Mouse (Mus musculus) limb, embryonic 12.5 days (tissue): ENCODE results near the gene Atp23. TPM values are rescaled to one million over a fixed set of nuclear protein-coding genes. Genes with fewer than 3 reads are reported as not detected.

Experiments used
- ATAC-seq: fragments of 200-750 bp; cut with Nextera tagmentation; 2 replicates; pipeline ENCODE4 v1.8.0; 2017; ENCODE audit warnings: low read depth, moderate TSS enrichment; ENCODE audit not compliant: insufficient number of reproducible peaks, insufficient read depth, low FRiP score, low TSS enrichment
- H3K27ac ChIP-seq: fragments of 300-500 bp; sonication (generic); 2 replicates; pipeline ENCODE4 v1.5.1; 2016; ENCODE audit warnings: mild to moderate bottlenecking, moderate library complexity
- H3K27me3 ChIP-seq: fragments of 300-500 bp; sonication (generic); 2 replicates; pipeline ENCODE4 v1.6.1; 2016; ENCODE audit warnings: mild to moderate bottlenecking, moderate library complexity
- H3K36me3 ChIP-seq: fragments of 300-500 bp; sonication (generic); 2 replicates; pipeline ENCODE4 v1.6.1; 2016; ENCODE audit warnings: mild to moderate bottlenecking, moderate library complexity
- H3K4me1 ChIP-seq: fragments of 300-500 bp; sonication (generic); replicated peaks from 2 replicates; pipeline ENCODE4 v1.6.1; 2016
- H3K4me2 ChIP-seq: fragments of 300-500 bp; sonication (generic); 2 replicates; pipeline ENCODE4 v1.6.1; 2016; ENCODE audit warnings: mild to moderate bottlenecking, moderate library complexity
- H3K4me3 ChIP-seq: fragments of 300-500 bp; sonication (generic); replicated peaks from 2 replicates; pipeline ENCODE4 v1.5.1; 2016; ENCODE audit warnings: mild to moderate bottlenecking
- H3K9ac ChIP-seq: fragments of 300-500 bp; sonication (generic); replicated peaks from 2 replicates; pipeline ENCODE4 v1.6.1; 2016; ENCODE audit warnings: mild to moderate bottlenecking, moderate library complexity
- H3K9me3 ChIP-seq: fragments of 300-500 bp; sonication (generic); 2 replicates; pipeline ENCODE4 v1.6.1; 2016; ENCODE audit warnings: mild to moderate bottlenecking, moderate library complexity
- WGBS: fragments of 180-500 bp; shearing (Covaris S2); methylation state at CpG from one replicate; pipeline ENCODE4 v1.1.7; 2016; 5-methylcytosine and 5-hydroxymethylcytosine counted together
- polyA plus RNA-seq: library from polyadenylated mRNA; unstranded; fragments of >200 nt; fragmentation: Nextera tagmentation; extraction: Ambion mirVana; gene quantifications from 2 replicates; pipeline ENCODE4 v1.2.1, GENCODE M21; 2016

Gene Atp23
- polyA plus RNA-seq, 1 experiment from 2014 or later = 22.9 TPM

DNA sequence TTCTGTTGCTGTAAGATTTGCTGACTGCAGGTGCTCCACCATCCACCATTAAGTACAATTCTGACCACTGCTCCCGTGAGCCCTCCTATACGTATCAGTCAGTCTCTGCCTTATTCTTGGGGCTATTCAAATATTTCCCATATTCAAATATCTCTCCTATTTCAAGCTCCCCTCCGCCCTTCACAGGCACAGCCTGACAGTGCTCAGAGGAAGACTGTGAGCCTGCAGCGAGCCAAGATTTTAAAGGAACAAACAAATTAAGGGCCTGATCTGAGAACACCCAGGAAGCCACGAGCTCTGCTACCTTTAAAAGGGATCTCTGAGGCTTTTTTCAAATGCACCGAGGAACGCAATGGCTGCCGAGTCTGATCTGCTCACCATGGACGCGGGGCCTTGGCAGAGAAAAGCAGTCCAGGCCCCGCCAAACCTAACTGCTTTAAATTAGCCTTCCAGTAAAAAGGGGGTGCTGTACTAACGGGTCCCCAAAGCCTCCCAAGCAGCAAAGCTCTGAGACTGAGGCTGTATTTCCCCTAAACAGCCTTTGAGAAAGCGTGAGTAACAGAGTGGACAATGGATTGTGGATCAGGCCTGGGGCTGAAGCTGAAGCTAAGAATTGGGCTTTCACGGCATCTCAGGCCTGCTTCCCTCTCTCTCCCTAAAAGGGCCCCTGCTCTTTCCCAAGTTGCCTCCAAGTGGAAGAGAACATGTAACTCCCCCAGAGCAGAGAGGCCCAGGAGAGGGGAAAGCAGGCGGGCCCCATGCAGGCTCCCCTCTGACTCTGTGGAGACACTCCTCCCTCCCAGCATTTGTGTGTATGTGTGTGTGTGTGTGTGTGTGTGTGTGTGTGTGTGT is 29.3 kb upstream of the Atp23 start:
- H3K9ac ChIP-seq = peak overlapping the region; percentile 28; the same call in 1 of the 2 replicates
- peaks cover 1% of the 10 kb centered on the region; the same call in 1 of the 2 replicates for H3K27me3 ChIP-seq
- no peaks in the 10 kb centered on the region for H3K9me3 ChIP-seq
- peaks cover 67% of the 10 kb centered on the region for H3K4me1 ChIP-seq
- H3K4me3 ChIP-seq = no peak overlapping the region
- H3K36me3 ChIP-seq = no peaks in the 10 kb centered on the region
- ATAC-seq = peak; percentile 56; the same call in 1 of the 2 replicates
- peak overlapping the region; percentile 41 for H3K4me2 ChIP-seq
- 34% methylated on average over 15 of the region's 15 CpGs for WGBS
- H3K27ac ChIP-seq = peak overlapping the region; percentile 98

DNA sequence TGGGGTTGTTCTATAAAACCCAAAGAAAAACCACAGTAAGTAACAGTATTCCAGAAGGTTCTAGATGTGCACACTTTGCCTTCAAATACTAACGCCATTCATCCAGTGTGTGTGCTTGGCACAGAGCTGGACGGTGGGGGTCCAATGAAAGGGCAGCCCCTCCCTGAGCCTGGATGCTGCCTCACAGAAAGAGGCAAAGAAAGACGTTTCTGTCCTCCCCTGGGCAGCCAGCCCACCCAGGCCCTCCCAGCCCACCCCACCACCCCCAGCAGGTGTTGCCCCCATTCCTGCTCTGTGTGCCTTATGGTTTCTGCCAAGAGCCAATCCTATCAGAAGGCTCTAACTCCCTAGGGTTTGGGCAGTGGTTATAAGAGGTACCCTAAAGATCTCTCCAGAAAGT is 28.4 kb upstream of the Atp23 start:
- peak overlapping the region; percentile 98 for H3K27ac ChIP-seq
- no peak overlapping the region for H3K9ac ChIP-seq
- ATAC-seq = no peak
- H3K36me3 ChIP-seq = no peaks in the 10 kb centered on the region
- H3K27me3 ChIP-seq = peaks cover 4% of the 10 kb centered on the region; the same call in 1 of the 2 replicates
- WGBS = 53% methylated on average over 3 of the region's 3 CpGs
- H3K9me3 ChIP-seq = no peaks in the 10 kb centered on the region
- H3K4me3 ChIP-seq = no peak overlapping the region
- H3K4me1 ChIP-seq = peaks cover 58% of the 10 kb centered on the region
- H3K4me2 ChIP-seq = peak overlapping the region; percentile 90; the same call in 1 of the 2 replicates

DNA sequence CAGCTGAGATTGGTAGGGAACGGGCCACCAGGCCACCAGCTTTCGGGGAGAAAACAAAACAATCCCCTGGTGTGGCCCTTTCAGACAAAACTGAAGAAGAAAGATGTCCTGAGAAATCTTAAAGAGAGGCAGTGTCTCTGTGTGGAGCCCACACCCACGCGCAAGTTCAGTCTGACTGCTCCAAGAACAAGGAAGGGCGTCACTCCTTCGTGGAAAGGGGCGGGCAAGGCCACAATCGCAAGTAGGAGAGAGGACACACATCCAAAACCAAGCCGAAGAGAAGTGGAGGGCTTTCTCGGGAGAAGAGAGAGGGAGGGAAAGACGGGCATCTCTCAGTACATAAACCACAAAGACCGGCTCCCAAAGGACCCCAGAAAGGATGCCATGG is 27.7 kb upstream of the Atp23 start:
- Histone ChIP-seq H3K9ac (peak overlapping the region; percentile 70), H3K27me3 (peaks cover 4% of the 10 kb centered on the region; the same call in 1 of the 2 replicates), H3K36me3 (no peaks in the 10 kb centered on the region), H3K4me1 (peaks cover 55% of the 10 kb centered on the region), H3K4me3 (peak overlapping the region; percentile 49), H3K4me2 (peak overlapping the region; percentile 90), H3K27ac (peak overlapping the region; percentile 98), H3K9me3 (no peaks in the 10 kb centered on the region)
- no peak for ATAC-seq
- WGBS = 30% methylated on average over 12 of the region's 12 CpGs

DNA sequence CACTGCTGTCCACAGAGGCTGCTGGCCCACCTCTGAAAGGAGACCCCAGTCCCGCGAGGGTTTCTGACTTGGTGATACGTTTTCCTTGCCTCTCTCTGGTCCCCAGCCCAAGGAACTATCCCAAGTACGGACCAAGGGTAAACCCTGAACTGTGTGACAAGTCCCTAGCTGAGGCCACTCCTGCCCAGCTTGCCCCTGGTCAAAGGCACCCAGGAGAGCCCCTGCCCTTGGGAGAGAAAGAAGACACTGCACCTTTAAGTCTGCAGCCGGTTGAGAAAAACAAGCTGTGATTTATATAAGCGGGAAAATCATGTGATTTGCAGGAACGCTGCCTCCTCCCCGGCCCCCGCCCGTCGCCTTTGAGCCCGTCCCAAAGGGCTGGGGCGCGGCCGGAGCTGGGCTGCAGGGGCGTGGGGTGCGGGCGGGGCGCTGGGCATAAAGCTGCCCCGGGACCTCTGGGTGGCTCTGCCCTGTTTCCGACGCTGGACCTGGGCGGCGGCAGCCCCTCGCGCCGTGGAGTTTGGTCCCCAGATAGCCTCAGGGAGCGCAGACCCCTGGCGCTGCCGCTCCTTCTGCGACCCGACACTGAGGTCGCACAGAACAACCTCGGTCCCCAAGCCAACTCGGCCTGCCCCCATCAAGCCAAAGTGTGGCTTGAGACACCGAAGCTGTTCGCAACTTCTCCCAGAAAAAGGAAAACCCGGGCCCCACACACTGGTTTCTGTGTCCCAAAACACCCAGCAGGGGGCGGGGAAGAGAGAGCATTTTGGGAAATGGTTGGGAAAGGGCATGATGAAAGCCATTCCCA is 27.1 kb upstream of the Atp23 start:
- H3K4me3 ChIP-seq = peak overlapping the region; percentile 49
- H3K27me3 ChIP-seq = peaks cover 4% of the 10 kb centered on the region; the same call in 1 of the 2 replicates
- peaks cover 55% of the 10 kb centered on the region for H3K4me1 ChIP-seq
- no peaks in the 10 kb centered on the region for H3K9me3 ChIP-seq
- no peaks in the 10 kb centered on the region for H3K36me3 ChIP-seq
- H3K9ac ChIP-seq = peak overlapping the region; percentile 70
- ATAC-seq = peak; percentile 45; the same call in 1 of the 2 replicates
- under 1% methylated on average over 39 of the region's 39 CpGs for WGBS
- peak overlapping the region; percentile 98 for H3K27ac ChIP-seq
- peak overlapping the region; percentile 90 for H3K4me2 ChIP-seq

DNA sequence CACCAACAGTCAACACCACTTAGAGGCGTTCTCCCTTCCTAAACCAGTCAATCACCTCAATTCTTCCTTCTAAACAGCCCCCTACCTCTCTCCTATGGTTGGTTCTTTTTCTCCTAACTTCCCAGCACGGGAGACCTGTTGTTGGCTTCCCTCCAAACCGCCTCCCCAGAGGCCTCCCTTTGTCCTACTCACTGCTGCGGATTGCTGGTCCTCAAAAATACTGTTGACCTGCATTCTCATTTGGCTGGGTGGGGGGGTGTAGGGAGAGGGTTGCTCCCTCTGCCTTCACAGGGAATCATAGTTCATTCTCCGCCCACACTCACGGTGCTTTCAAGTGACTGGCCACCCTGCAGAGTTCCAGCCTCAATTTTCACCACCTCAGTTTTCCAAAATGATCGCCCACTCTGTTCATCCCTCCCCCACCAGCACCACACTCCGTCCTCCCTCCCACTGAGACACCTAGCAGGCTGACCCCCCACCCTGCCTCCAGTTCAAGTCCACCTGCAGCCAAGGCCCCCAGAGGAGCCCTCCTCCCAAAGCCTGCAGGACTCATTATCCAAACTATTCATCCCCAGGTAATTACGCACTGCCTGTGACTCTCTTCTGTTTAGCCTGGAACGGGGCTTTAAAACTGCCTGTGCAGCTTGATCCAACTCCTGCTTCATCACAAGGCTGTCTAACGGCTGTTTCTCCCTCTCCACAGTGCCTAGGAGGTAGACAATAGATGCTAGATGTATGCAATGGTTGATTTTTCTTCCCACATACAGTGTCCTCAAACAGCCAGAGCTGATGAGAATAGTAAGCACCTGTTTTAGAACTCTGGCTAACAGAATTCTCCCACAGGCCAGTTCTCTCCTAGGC is 26.2 kb upstream of the Atp23 start:
- H3K9me3 ChIP-seq = no peaks in the 10 kb centered on the region
- H3K4me1 ChIP-seq = peaks cover 55% of the 10 kb centered on the region
- peaks cover 4% of the 10 kb centered on the region; the same call in 1 of the 2 replicates for H3K27me3 ChIP-seq
- peak overlapping the region; percentile 90 for H3K4me2 ChIP-seq
- peak overlapping the region; percentile 98 for H3K27ac ChIP-seq
- 16% methylated on average over 11 of the region's 11 CpGs for WGBS
- no peaks in the 10 kb centered on the region for H3K36me3 ChIP-seq
- H3K4me3 ChIP-seq = peak overlapping the region; percentile 49
- no peak for ATAC-seq
- peak overlapping the region; percentile 70 for H3K9ac ChIP-seq

DNA sequence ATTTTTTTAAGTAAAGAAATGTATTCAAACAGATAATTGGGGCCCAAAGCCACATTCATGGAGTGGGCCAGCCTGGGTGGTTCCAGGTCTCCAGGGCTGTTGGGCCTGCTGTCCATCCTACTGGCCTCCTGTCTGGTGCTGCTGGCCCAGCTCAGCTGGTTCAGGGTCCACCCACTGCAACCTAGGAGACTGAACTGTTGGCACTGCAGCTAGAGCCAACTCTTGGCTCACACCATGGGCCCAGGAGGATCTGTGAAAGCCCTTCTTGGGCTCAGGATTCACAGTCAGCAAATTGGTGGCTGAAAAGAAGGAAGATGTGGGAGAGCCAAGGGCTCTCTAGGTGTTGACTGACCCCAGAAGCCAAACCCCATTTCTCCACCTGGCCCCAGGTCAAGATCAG is 24.2 kb upstream of the Atp23 start:
- no peak overlapping the region for H3K4me2 ChIP-seq
- H3K27me3 ChIP-seq = peaks cover 4% of the 10 kb centered on the region; the same call in 1 of the 2 replicates
- H3K4me1 ChIP-seq = peaks cover 38% of the 10 kb centered on the region
- H3K4me3 ChIP-seq = no peak overlapping the region
- no peaks in the 10 kb centered on the region for H3K36me3 ChIP-seq
- no peak overlapping the region for H3K27ac ChIP-seq
- no peak for ATAC-seq
- no peak overlapping the region for H3K9ac ChIP-seq
- H3K9me3 ChIP-seq = 0 out of 2 replicates have a peak, but pooled peaks cover 3% of the 10 kb centered on the region

DNA sequence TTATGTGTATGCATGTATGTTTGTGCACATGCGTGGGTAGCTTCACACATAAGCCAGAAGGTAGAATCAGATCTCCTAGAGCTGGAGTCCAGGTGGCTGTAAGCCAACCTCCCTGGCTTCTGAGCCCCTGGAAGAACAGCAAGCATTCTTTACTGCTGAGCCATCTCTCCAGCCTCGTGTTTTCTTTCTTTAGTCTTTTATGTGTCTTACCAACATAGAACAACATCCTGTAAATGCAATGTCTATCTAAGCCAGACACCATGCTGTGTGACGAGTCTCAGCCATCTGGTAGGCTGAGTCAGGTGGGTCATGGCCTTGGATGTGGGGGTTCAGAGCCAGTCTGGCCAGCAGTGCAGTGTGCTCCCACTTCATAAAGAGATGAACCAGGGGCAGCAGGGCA is 22.9 kb upstream of the Atp23 start:
- Histone ChIP-seq H3K4me2 (no peak overlapping the region), H3K4me1 (peaks cover 25% of the 10 kb centered on the region), H3K27ac (no peak overlapping the region), H3K9ac (no peak overlapping the region), H3K36me3 (no peaks in the 10 kb centered on the region), H3K4me3 (no peak overlapping the region), H3K27me3 (peaks cover 4% of the 10 kb centered on the region; the same call in 1 of the 2 replicates), H3K9me3 (peaks cover 12% of the 10 kb centered on the region)
- ATAC-seq = no peak
- WGBS = 67% methylated on average over 3 of the region's 3 CpGs

DNA sequence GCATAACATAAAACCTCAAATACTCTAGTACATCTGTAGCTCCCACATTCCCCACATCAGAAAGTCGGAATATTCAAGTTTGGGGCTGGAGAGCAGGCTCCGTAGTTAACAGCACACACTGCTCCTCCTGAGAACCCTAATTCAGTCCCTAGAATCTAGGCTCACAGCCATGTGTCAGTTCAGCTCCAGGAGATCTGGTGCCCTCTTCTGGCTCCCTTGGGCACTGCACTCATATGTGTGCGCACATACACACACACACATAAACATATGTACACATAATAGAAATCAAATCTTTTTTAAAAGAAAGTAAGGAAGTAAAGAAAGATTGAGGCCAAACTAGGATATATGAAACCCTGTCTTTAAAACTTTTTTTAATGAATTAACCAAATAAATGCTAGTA is 19.1 kb upstream of the Atp23 start:
- Histone ChIP-seq H3K36me3 (no peaks in the 10 kb centered on the region), H3K9ac (no peak overlapping the region), H3K4me2 (no peak overlapping the region), H3K9me3 (peaks cover 12% of the 10 kb centered on the region), H3K4me3 (no peak overlapping the region), H3K4me1 (no peaks in the 10 kb centered on the region), H3K27ac (no peak overlapping the region), H3K27me3 (no peaks in the 10 kb centered on the region; the same call in 1 of the 2 replicates)
- 97% methylated on average over 3 of the region's 3 CpGs for WGBS
- ATAC-seq = no peak

DNA sequence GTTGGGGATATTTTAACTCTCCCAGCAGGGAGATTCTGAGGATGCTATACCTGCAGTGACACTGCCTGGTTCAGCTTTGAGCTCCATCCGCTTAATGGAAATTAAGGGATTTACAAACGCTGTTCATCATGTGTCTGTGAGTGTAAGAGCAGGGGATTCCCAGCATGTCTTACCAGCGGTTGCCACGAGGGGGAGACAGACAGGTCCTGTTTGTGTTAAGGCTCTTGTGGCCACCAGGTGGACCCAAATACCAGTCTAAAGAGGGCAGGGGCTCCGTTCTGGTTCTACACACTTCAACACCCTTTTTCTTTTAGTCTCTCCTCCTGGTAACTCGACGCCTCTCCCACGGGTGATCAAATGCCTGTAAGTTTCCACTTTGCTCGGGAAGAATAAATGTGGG is 17.9 kb upstream of the Atp23 start:
- 0 out of 2 replicates have a peak, but pooled peaks have one; percentile 67 for ATAC-seq
- Histone ChIP-seq H3K27me3 (no peaks in the 10 kb centered on the region), H3K27ac (no peak overlapping the region), H3K4me2 (no peak overlapping the region), H3K36me3 (no peaks in the 10 kb centered on the region), H3K9me3 (peaks cover 12% of the 10 kb centered on the region), H3K9ac (no peak overlapping the region), H3K4me1 (no peaks in the 10 kb centered on the region), H3K4me3 (no peak overlapping the region)
- 2% methylated on average over 9 of the region's 9 CpGs for WGBS

DNA sequence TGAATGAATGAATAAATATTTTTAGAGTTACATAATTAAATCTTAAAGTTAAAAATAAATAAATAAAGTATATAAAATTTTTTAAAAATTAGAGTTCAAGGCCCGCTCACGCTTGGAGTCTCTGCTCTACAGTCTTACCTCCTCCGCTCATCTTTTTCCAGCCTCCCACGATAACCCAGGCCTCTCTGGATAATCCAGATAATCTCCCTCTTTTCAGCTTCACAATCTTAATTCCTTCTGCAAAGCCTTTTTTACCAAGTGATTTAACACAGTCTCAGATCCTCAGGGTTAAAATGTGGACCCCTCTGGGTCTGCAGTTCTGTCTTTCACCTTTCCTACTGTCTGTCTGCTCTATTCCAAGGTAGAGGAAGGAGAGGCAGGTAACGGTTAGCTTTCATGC is 13.1 kb upstream of the Atp23 start:
- Histone ChIP-seq H3K27me3 (no peaks in the 10 kb centered on the region), H3K4me2 (no peak overlapping the region), H3K4me1 (no peaks in the 10 kb centered on the region), H3K4me3 (no peak overlapping the region), H3K36me3 (no peaks in the 10 kb centered on the region), H3K9me3 (no peaks in the 10 kb centered on the region), H3K9ac (no peak overlapping the region), H3K27ac (no peak overlapping the region)
- no peak for ATAC-seq
- WGBS = 94% methylated on average over 5 of the region's 5 CpGs
